Comparison of ENCODE assay signal across 40 mouse cellular contexts in genomic region chr9:39701123-39701522, GRCm38 (mm10). TPM values are rescaled to one million over a fixed set of nuclear protein-coding genes. Genes with fewer than 3 reads are reported as not detected.
"Had no signal": no experiment of that assay in that cellular context is flagged by ENCODE, and none has a peak within 500 bp of the region (broad histone marks: within the 10 kb centered on the region; RNA-seq: fewer than 3 reads in every experiment).

No protein-coding gene starts in this region.

RNA-seq across cellular contexts. Expression of gene Olfr149, which starts 5.8 kb away (rescaled TPM):
- total RNA-seq: heart, postnatal 10 days; heart, postnatal 14 days; heart, postnatal 25 days; heart, postnatal 36 days; heart, postnatal 4 days; hematopoietic stem cell, adult 5-6 weeks; hindbrain, postnatal 0 days; layer of hippocampus, adult 18-20 months; layer of hippocampus, adult 2 months; layer of hippocampus, adult 8-10 months; layer of hippocampus, postnatal 10 days; layer of hippocampus, postnatal 14 days; layer of hippocampus, postnatal 25 days; layer of hippocampus, postnatal 36 days; left cerebral cortex, adult 18-20 months; left cerebral cortex, adult 2 months; left cerebral cortex, adult 8-10 months had no signal
- polyA plus RNA-seq: heart, embryonic 13.5 days; heart, embryonic 14.5 days; heart, embryonic 15.5 days; heart, embryonic 16.5 days; heart, postnatal 0 days; hindbrain, embryonic 10.5 days; hindbrain, embryonic 11.5 days; hindbrain, embryonic 12.5 days; hindbrain, embryonic 13.5 days; hindbrain, embryonic 14.5 days; hindbrain, embryonic 15.5 days; hindbrain, embryonic 16.5 days; hindbrain, postnatal 0 days; inflammation-experienced regulatory T-cells, adult 6 months; intestine, embryonic 14.5 days; intestine, embryonic 15.5 days; intestine, embryonic 16.5 days; intestine, postnatal 0 days; kidney, adult 2 months; kidney, embryonic 14.5 days; kidney, embryonic 15.5 days; kidney, embryonic 16.5 days; kidney, postnatal 0 days; large intestine, adult 2 months had no signal

RNA-seq across cellular contexts. Expression of gene Olfr965, which starts 10.0 kb away (rescaled TPM):
- total RNA-seq: heart, postnatal 10 days; heart, postnatal 14 days; heart, postnatal 25 days; heart, postnatal 36 days; heart, postnatal 4 days; hematopoietic stem cell, adult 5-6 weeks; hindbrain, postnatal 0 days; layer of hippocampus, adult 18-20 months; layer of hippocampus, adult 2 months; layer of hippocampus, adult 8-10 months; layer of hippocampus, postnatal 10 days; layer of hippocampus, postnatal 14 days; layer of hippocampus, postnatal 25 days; layer of hippocampus, postnatal 36 days; left cerebral cortex, adult 18-20 months; left cerebral cortex, adult 2 months; left cerebral cortex, adult 8-10 months had no signal
- polyA plus RNA-seq: heart, embryonic 13.5 days; heart, embryonic 14.5 days; heart, embryonic 15.5 days; heart, embryonic 16.5 days; heart, postnatal 0 days; hindbrain, embryonic 10.5 days; hindbrain, embryonic 11.5 days; hindbrain, embryonic 12.5 days; hindbrain, embryonic 13.5 days; hindbrain, embryonic 14.5 days; hindbrain, embryonic 15.5 days; hindbrain, embryonic 16.5 days; hindbrain, postnatal 0 days; inflammation-experienced regulatory T-cells, adult 6 months; intestine, embryonic 14.5 days; intestine, embryonic 15.5 days; intestine, embryonic 16.5 days; intestine, postnatal 0 days; kidney, adult 2 months; kidney, embryonic 14.5 days; kidney, embryonic 15.5 days; kidney, embryonic 16.5 days; kidney, postnatal 0 days; large intestine, adult 2 months had no signal

RNA-seq across cellular contexts. Expression of gene Olfr150, which starts 29.7 kb away (rescaled TPM):
- total RNA-seq: heart, postnatal 10 days; heart, postnatal 14 days; heart, postnatal 25 days; heart, postnatal 36 days; heart, postnatal 4 days; hematopoietic stem cell, adult 5-6 weeks; hindbrain, postnatal 0 days; layer of hippocampus, adult 18-20 months; layer of hippocampus, adult 2 months; layer of hippocampus, adult 8-10 months; layer of hippocampus, postnatal 10 days; layer of hippocampus, postnatal 14 days; layer of hippocampus, postnatal 25 days; layer of hippocampus, postnatal 36 days; left cerebral cortex, adult 18-20 months; left cerebral cortex, adult 2 months; left cerebral cortex, adult 8-10 months had no signal
- polyA plus RNA-seq: heart, embryonic 13.5 days; heart, embryonic 14.5 days; heart, embryonic 15.5 days; heart, embryonic 16.5 days; heart, postnatal 0 days; hindbrain, embryonic 10.5 days; hindbrain, embryonic 11.5 days; hindbrain, embryonic 12.5 days; hindbrain, embryonic 13.5 days; hindbrain, embryonic 14.5 days; hindbrain, embryonic 15.5 days; hindbrain, embryonic 16.5 days; hindbrain, postnatal 0 days; inflammation-experienced regulatory T-cells, adult 6 months; intestine, embryonic 14.5 days; intestine, embryonic 15.5 days; intestine, embryonic 16.5 days; intestine, postnatal 0 days; kidney, adult 2 months; kidney, embryonic 14.5 days; kidney, embryonic 15.5 days; kidney, embryonic 16.5 days; kidney, postnatal 0 days; large intestine, adult 2 months had no signal

RNA-seq across cellular contexts. Expression of gene Olfr963, which starts 34.1 kb away (rescaled TPM):
- total RNA-seq: heart, postnatal 10 days; heart, postnatal 14 days; heart, postnatal 25 days; heart, postnatal 36 days; heart, postnatal 4 days; hematopoietic stem cell, adult 5-6 weeks; hindbrain, postnatal 0 days; layer of hippocampus, adult 18-20 months; layer of hippocampus, adult 2 months; layer of hippocampus, adult 8-10 months; layer of hippocampus, postnatal 10 days; layer of hippocampus, postnatal 14 days; layer of hippocampus, postnatal 25 days; layer of hippocampus, postnatal 36 days; left cerebral cortex, adult 18-20 months; left cerebral cortex, adult 2 months; left cerebral cortex, adult 8-10 months had no signal
- polyA plus RNA-seq: heart, embryonic 13.5 days; heart, embryonic 14.5 days; heart, embryonic 15.5 days; heart, embryonic 16.5 days; heart, postnatal 0 days; hindbrain, embryonic 10.5 days; hindbrain, embryonic 11.5 days; hindbrain, embryonic 12.5 days; hindbrain, embryonic 13.5 days; hindbrain, embryonic 14.5 days; hindbrain, embryonic 15.5 days; hindbrain, embryonic 16.5 days; hindbrain, postnatal 0 days; inflammation-experienced regulatory T-cells, adult 6 months; intestine, embryonic 14.5 days; intestine, embryonic 15.5 days; intestine, embryonic 16.5 days; intestine, postnatal 0 days; kidney, adult 2 months; kidney, embryonic 14.5 days; kidney, embryonic 15.5 days; kidney, embryonic 16.5 days; kidney, postnatal 0 days; large intestine, adult 2 months had no signal

RNA-seq across cellular contexts. Expression of gene Olfr967, which starts 44.9 kb away (rescaled TPM):
- total RNA-seq: heart, postnatal 10 days; heart, postnatal 14 days; heart, postnatal 25 days; heart, postnatal 36 days; heart, postnatal 4 days; hematopoietic stem cell, adult 5-6 weeks; hindbrain, postnatal 0 days; layer of hippocampus, adult 18-20 months; layer of hippocampus, adult 8-10 months; layer of hippocampus, postnatal 10 days; layer of hippocampus, postnatal 14 days; layer of hippocampus, postnatal 25 days; layer of hippocampus, postnatal 36 days; left cerebral cortex, adult 18-20 months; left cerebral cortex, adult 2 months had no signal
- polyA plus RNA-seq: heart, embryonic 13.5 days; heart, embryonic 14.5 days; heart, embryonic 15.5 days; heart, embryonic 16.5 days; heart, postnatal 0 days; hindbrain, embryonic 10.5 days; hindbrain, embryonic 11.5 days; hindbrain, embryonic 12.5 days; hindbrain, embryonic 13.5 days; hindbrain, embryonic 14.5 days; hindbrain, embryonic 15.5 days; hindbrain, embryonic 16.5 days; hindbrain, postnatal 0 days; inflammation-experienced regulatory T-cells, adult 6 months; intestine, embryonic 14.5 days; intestine, embryonic 15.5 days; intestine, embryonic 16.5 days; intestine, postnatal 0 days; kidney, adult 2 months; kidney, embryonic 14.5 days; kidney, embryonic 15.5 days; kidney, embryonic 16.5 days; kidney, postnatal 0 days; large intestine, adult 2 months had no signal
